Mouse (Mus musculus) myocyte (in vitro differentiated cells): ENCODE measurements around the gene Adipor2. TPM values are rescaled to one million over a fixed set of nuclear protein-coding genes. Genes with fewer than 3 reads are reported as not detected.

Experiments
- H3K27me3 ChIP-seq: one replicate; pipeline ENCODE4 v1.6.1; 2011; ENCODE audit not compliant: control insufficient read depth, insufficient read depth, insufficient read length
- H3K36me3 ChIP-seq: one replicate; pipeline ENCODE4 v1.6.1; 2011; ENCODE audit not compliant: control insufficient read depth, insufficient read depth
- H3K4me2 ChIP-seq: one replicate; pipeline ENCODE4 v1.6.1; 2011; ENCODE audit warnings: low read depth, control low read depth
- H3K4me3 ChIP-seq: one replicate; pipeline ENCODE4 v1.5.1; 2011; ENCODE audit warnings: mild to moderate bottlenecking, control low read depth, moderate library complexity
- H3K79me2 ChIP-seq: one replicate; pipeline ENCODE4 v1.6.1; 2011; ENCODE audit not compliant: control insufficient read depth, insufficient read depth
- H3ac ChIP-seq: one replicate; pipeline ENCODE4 v1.6.1; 2011; ENCODE audit not compliant: control insufficient read depth, insufficient read length
- CEBPB ChIP-seq: IDR thresholded peaks from 2 replicates; pipeline ENCODE4 v1.6.1; 2011; ENCODE audit warnings: mild to moderate bottlenecking, moderate library complexity; ENCODE audit not compliant: poor library complexity, insufficient read depth, severe bottlenecking
- E2F4 ChIP-seq: IDR thresholded peaks from one replicate; pipeline ENCODE4 v1.6.1; 2011; ENCODE audit warnings: mild to moderate bottlenecking, control low read depth, moderate library complexity; ENCODE audit not compliant: insufficient read depth
- MAX ChIP-seq: IDR thresholded peaks from one replicate; pipeline ENCODE4 v1.6.1; 2011; ENCODE audit warnings: low read depth, mild to moderate bottlenecking, control low read depth
- MYOD1 ChIP-seq, 3 experiments: IDR thresholded peaks; one replicate each; pipeline ENCODE4 v1.6.1; 2011; ENCODE audit warnings: control low read depth in 2 of 3, low read depth in 2 of 3, mild to moderate bottlenecking in 2 of 3, moderate library complexity in 1 of 3; ENCODE audit not compliant: insufficient read length in 2 of 3, control insufficient read depth in 1 of 3
- MYOG ChIP-seq, 3 experiments: IDR thresholded peaks; one replicate each; pipeline ENCODE4 v1.6.1; 2011; ENCODE audit warnings: control low read depth in 2 of 3, low read depth in 2 of 3, mild to moderate bottlenecking in 2 of 3; ENCODE audit not compliant: insufficient read length in 2 of 3, control insufficient read depth in 1 of 3, insufficient read depth in 1 of 3
- POLR2A ChIP-seq: IDR thresholded peaks from one replicate; pipeline ENCODE4 v1.6.1; 2011; ENCODE audit warnings: low read depth, mild to moderate bottlenecking, control low read depth, moderate library complexity; ENCODE audit not compliant: insufficient read length
- POLR2AphosphoS2 ChIP-seq: IDR thresholded peaks from one replicate; pipeline ENCODE4 v1.6.1; 2011; ENCODE audit warnings: low read depth, control low read depth; ENCODE audit not compliant: insufficient read length
- REST ChIP-seq: IDR thresholded peaks from one replicate; pipeline ENCODE4 v1.6.1; 2011; ENCODE audit warnings: mild to moderate bottlenecking, control low read depth, moderate library complexity; ENCODE audit not compliant: insufficient read depth, insufficient read length
- SRF ChIP-seq: IDR thresholded peaks from one replicate; pipeline ENCODE4 v1.6.1; 2011; ENCODE audit warnings: low read depth; ENCODE audit not compliant: control insufficient read depth, insufficient read length
- TCF12 ChIP-seq: IDR thresholded peaks from one replicate; pipeline ENCODE4 v1.6.1; 2011; ENCODE audit warnings: mild to moderate bottlenecking, control low read depth; ENCODE audit not compliant: poor library complexity, insufficient read depth, severe bottlenecking
- TCF3 ChIP-seq: IDR thresholded peaks from one replicate; pipeline ENCODE4 v1.6.1; 2011; ENCODE audit warnings: low read depth, control low read depth; ENCODE audit not compliant: insufficient read length
- USF1 ChIP-seq: IDR thresholded peaks from one replicate; pipeline ENCODE4 v1.6.1; 2011; ENCODE audit warnings: low read depth, mild to moderate bottlenecking, control low read depth, moderate library complexity
- polyA plus RNA-seq: library from polyadenylated mRNA; unstranded; fragments of >200 nt; fragmentation: generic; extraction: Trizol; gene quantifications from one replicate; pipeline ENCODE4 v1.2.1, GENCODE M21; 2012; ENCODE audit warnings: missing spikeins

The Adipor2 gene
- polyA plus RNA-seq, 1 experiment: 47.9 TPM

DNA sequence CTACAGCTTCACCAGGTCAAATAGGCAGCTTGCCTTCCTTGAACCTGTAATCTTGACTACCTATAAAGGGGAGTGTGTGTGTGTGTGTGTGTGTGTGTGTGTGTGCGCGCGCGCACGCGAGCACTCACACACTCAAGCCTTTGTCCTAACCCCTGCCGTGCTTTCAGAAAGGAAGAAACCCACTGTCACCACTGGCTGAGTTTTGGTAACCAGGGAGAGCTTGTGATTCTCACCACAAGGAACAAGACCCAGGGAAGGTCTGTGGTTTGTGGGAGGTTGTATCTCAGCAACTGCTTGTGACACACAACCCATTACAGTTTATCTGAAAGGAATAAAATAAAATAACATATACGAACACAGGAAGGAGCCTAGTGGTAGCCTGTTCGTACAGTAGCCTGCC, 8.9 kb downstream of the Adipor2 start:
- Histone ChIP-seq H3K4me2 (no peak overlapping the region), H3K27me3 (peaks cover 5% of the 10 kb centered on the region), H3K36me3 (no peaks in the 10 kb centered on the region), H3K79me2 (no peaks in the 10 kb centered on the region), H3ac (no peak overlapping the region), H3K4me3 (no peak overlapping the region)
- no peak for TF ChIP-seq TCF12
- TF ChIP-seq TCF3: no peak
- no peak for TF ChIP-seq MYOD1 (IDR thresholded peaks at IDR 0.05; ENCODE audit: control insufficient read depth in 1 of 3, insufficient read length in 2 of 3, low read depth in 2 of 3)

- H3ac ChIP-seq: no peak overlapping the region
- no peaks in the 10 kb centered on the region for H3K79me2 ChIP-seq
- no peak overlapping the region for H3K4me2 ChIP-seq
- no peak overlapping the region for H3K4me3 ChIP-seq
- H3K27me3 ChIP-seq: peaks cover 5% of the 10 kb centered on the region
- H3K36me3 ChIP-seq: no peaks in the 10 kb centered on the region
- TF ChIP-seq POLR2AphosphoS2 (no peak), SRF (no peak), MYOG (IDR thresholded peaks at IDR 0.05; ENCODE audit: control insufficient read depth in 1 of 3, insufficient read depth in 1 of 3, insufficient read length in 2 of 3, low read depth in 2 of 3) (no peak), TCF12 (no peak), MAX (no peak), CEBPB (no peak), POLR2A (no peak), MYOD1 (IDR thresholded peaks at IDR 0.05; ENCODE audit: control insufficient read depth in 1 of 3, insufficient read length in 2 of 3, low read depth in 2 of 3) (no peak), USF1 (no peak), TCF3 (no peak), E2F4 (no peak), REST (no peak)
These were observed 9.7 kb downstream of the Adipor2 start for GRCm38 (mm10) chr6:119407818-119408217.

DNA sequence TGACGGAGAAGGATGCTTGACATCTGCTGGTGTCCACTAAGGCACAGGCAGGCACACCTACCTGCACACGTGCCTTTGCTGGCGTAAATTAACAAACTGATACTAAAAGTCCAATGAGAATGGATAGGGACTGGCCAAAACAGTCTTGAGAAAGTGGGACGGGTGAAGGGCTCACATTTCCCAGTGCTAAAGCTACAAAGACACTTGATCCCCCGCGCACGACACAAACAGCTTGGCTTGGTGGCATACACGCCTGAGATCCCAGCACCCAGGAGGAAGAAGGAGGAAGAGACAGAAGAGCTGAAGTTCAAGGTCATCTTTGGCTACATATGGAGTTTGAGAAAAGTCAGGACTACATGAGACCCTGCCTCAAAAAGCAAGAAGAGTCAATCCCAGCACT, 11.0 kb downstream of the Adipor2 start:
- H3ac ChIP-seq: no peak overlapping the region
- H3K79me2 ChIP-seq: no peaks in the 10 kb centered on the region
- peaks cover 5% of the 10 kb centered on the region for H3K27me3 ChIP-seq
- no peak overlapping the region for H3K4me2 ChIP-seq
- H3K36me3 ChIP-seq: no peaks in the 10 kb centered on the region
- TF ChIP-seq POLR2AphosphoS2: no peak
- no peak for TF ChIP-seq USF1
- no peak for TF ChIP-seq MYOD1 (IDR thresholded peaks at IDR 0.05; ENCODE audit: control insufficient read depth in 1 of 3, insufficient read length in 2 of 3, low read depth in 2 of 3)
- no peak for TF ChIP-seq SRF
- no peak for TF ChIP-seq MYOG (IDR thresholded peaks at IDR 0.05; ENCODE audit: control insufficient read depth in 1 of 3, insufficient read depth in 1 of 3, insufficient read length in 2 of 3, low read depth in 2 of 3)
- no peak for TF ChIP-seq MAX
- H3K4me3 ChIP-seq: no peak overlapping the region

- TF ChIP-seq POLR2A (no peak), TCF3 (no peak), SRF (no peak), USF1 (no peak), MYOD1 (IDR thresholded peaks at IDR 0.05; ENCODE audit: control insufficient read depth in 1 of 3, insufficient read length in 2 of 3, low read depth in 2 of 3) (no peak), E2F4 (no peak), MYOG (IDR thresholded peaks at IDR 0.05; ENCODE audit: control insufficient read depth in 1 of 3, insufficient read depth in 1 of 3, insufficient read length in 2 of 3, low read depth in 2 of 3) (no peak), CEBPB (no peak), TCF12 (no peak), REST (no peak), POLR2AphosphoS2 (no peak), MAX (no peak)
- Histone ChIP-seq H3K36me3 (no peaks in the 10 kb centered on the region), H3ac (no peak overlapping the region), H3K4me2 (no peak overlapping the region), H3K27me3 (peaks cover 5% of the 10 kb centered on the region), H3K4me3 (no peak overlapping the region), H3K79me2 (no peaks in the 10 kb centered on the region)
These were observed 12.2 kb downstream of the Adipor2 start for GRCm38 (mm10) chr6:119405310-119405709.

GRCm38 (mm10) chr6:119404854-119405253, 12.7 kb downstream of the Adipor2 start:
- no peaks in the 10 kb centered on the region for H3K79me2 ChIP-seq
- TF ChIP-seq TCF12: no peak
- TF ChIP-seq POLR2AphosphoS2: no peak
- no peak for TF ChIP-seq MAX
- no peak for TF ChIP-seq MYOD1 (IDR thresholded peaks at IDR 0.05; ENCODE audit: control insufficient read depth in 1 of 3, insufficient read length in 2 of 3, low read depth in 2 of 3)
- TF ChIP-seq POLR2A: no peak
- TF ChIP-seq USF1: no peak
- TF ChIP-seq CEBPB: no peak
- TF ChIP-seq MYOG (IDR thresholded peaks at IDR 0.05; ENCODE audit: control insufficient read depth in 1 of 3, insufficient read depth in 1 of 3, insufficient read length in 2 of 3, low read depth in 2 of 3): no peak
- no peak for TF ChIP-seq REST
- no peak for TF ChIP-seq E2F4
- TF ChIP-seq TCF3: no peak
- TF ChIP-seq SRF: no peak
- no peak overlapping the region for H3K4me2 ChIP-seq
- peaks cover 5% of the 10 kb centered on the region for H3K27me3 ChIP-seq
- no peak overlapping the region for H3ac ChIP-seq
- H3K4me3 ChIP-seq: no peak overlapping the region
- H3K36me3 ChIP-seq: no peaks in the 10 kb centered on the region
